Mouse (Mus musculus): Measurements from ENCODE around the gene Spata31d1c. TPM values are rescaled to one million over a fixed set of nuclear protein-coding genes. Genes with fewer than 3 reads are reported as not detected.

The Spata31d1c gene
- polyA plus RNA-seq, 1 experiment from 2014 or later, result not detected

- no peak overlapping the region for H3K27ac ChIP-seq (replicated peaks; ENCODE audit: low read depth, low read length)
- H3K4me3 ChIP-seq (ENCODE audit: low read depth, low read length), result no peak overlapping the region
- H3K9ac ChIP-seq (replicated peaks; ENCODE audit: low read length), result no peak overlapping the region
- H3K36me3 ChIP-seq (replicated peaks; ENCODE audit: control insufficient read depth, insufficient read depth, low read depth, low read length), result no peaks in the 10 kb centered on the region
- no peaks in the 10 kb centered on the region for H3K27me3 ChIP-seq (ENCODE audit: control insufficient read depth, insufficient read depth, low read length)
- H3K4me2 ChIP-seq (ENCODE audit: low read depth, low read length), result no peak overlapping the region
- H3K4me1 ChIP-seq (ENCODE audit: control insufficient read depth, insufficient read depth, low read length), result no peaks in the 10 kb centered on the region
- WGBS, result 96% methylated on average over 2 of the region's 2 CpGs
- no peaks in the 10 kb centered on the region for H3K9me3 ChIP-seq (replicated peaks; ENCODE audit: control insufficient read depth, low read length)
- ATAC-seq (replicated peaks; ENCODE audit: insufficient number of reproducible peaks, low FRiP score, low TSS enrichment, low read depth) (no peak), DNase-seq (ENCODE audit: low spot score) (no peak)
These were observed 37.1 kb downstream of the Spata31d1c start for GRCm38 (mm10) chr13:65069969-65070368.

Other genes starting within 250 kb of the Spata31d1c start
- gene Cntnap3, start 129.1 kb upstream of the Spata31d1c start, polyA plus RNA-seq (2014; fragmentation: Nextera tagmentation; extraction: Ambion mirVana), result not detected in 2 replicates
- gene Spata31, start 115.7 kb upstream of the Spata31d1c start, polyA plus RNA-seq (2014; fragmentation: Nextera tagmentation; extraction: Ambion mirVana), result not detected in 2 replicates
- not detected in 2 replicates for gene Prss47, start 19.7 kb downstream of the Spata31d1c start, polyA plus RNA-seq (2014; fragmentation: Nextera tagmentation; extraction: Ambion mirVana)
- 52.8 and 56.1 TPM in 2 replicates for gene Mfsd14b, start 79.9 kb downstream of the Spata31d1c start, polyA plus RNA-seq (2014; fragmentation: Nextera tagmentation; extraction: Ambion mirVana)
- gene Olfr465-ps1, start 105.0 kb downstream of the Spata31d1c start, polyA plus RNA-seq (2014; fragmentation: Nextera tagmentation; extraction: Ambion mirVana), result not detected in 2 replicates
- gene Olfr466, start 117.2 kb downstream of the Spata31d1c start, polyA plus RNA-seq (2014; fragmentation: Nextera tagmentation; extraction: Ambion mirVana), result not detected in 2 replicates
- 0.28 TPM in 1 of 2 replicates, not detected in the other for gene Nlrp4f, start 172.9 kb downstream of the Spata31d1c start, polyA plus RNA-seq (2014; fragmentation: Nextera tagmentation; extraction: Ambion mirVana)
- gene Gm10775, start 226.5 kb downstream of the Spata31d1c start, polyA plus RNA-seq (2014; fragmentation: Nextera tagmentation; extraction: Ambion mirVana), result not detected in 2 replicates
- gene Zfp369, start 245.8 kb downstream of the Spata31d1c start, polyA plus RNA-seq (2014; fragmentation: Nextera tagmentation; extraction: Ambion mirVana), result 17.1 and 19.3 TPM in 2 replicates